ENCODE assay signal across 9 mouse cellular contexts in the genomic region with DNA sequence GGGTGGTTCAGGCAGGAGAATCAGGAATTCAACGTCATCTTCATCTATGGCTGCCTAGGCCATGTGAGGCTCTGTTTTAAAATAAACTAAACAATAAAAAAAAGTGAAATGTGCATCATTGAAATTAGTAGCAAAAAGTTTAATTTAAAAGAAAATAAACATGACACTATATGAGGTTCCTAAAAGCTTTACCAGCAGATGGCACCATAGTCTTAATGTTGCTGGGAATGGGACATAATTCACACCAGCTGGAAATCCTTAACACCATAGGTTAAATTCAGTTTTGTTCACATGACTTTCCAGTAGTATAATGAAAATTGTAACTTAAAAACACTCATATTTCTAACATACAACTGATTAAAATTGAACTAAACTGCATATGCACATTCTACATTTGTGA.
A peak's percentile ranks its signal among the peaks of the same experiment; 100 is the strongest.
DNase-seq lines count a peak whose midpoint lies in the region.
"Had no signal": no experiment of that assay in that cellular context is flagged by ENCODE, and none has a peak within 500 bp of the region (broad histone marks: within the 10 kb centered on the region; RNA-seq: fewer than 3 reads in every experiment).

No protein-coding gene starts in this region.

- peak; percentile 22 for DNase-seq in kidney, postnatal 14 days
- no peak for DNase-seq in kidney, postnatal 10 days
- DNase-seq in ES-CJ7 (ENCODE audit: low read depth, low spot score) = peak; percentile 35
- DNase-seq in adipocyte (ENCODE audit: low spot score) = peak; percentile 47
- DNase-seq in induced T-regulatory cell, adult 2 months (ENCODE audit: low read depth) = peak; percentile 0
- DNase-seq in spleen, adult 12 weeks (ENCODE audit: low spot score) = no peak
- no peak for DNase-seq in heart, adult 8-10 months (ENCODE audit: low spot score)
- DNase-seq: adrenal gland, adult 8-10 months; thymus, adult 2 months had no signal

Comparison
In these comparisons a context has a peak if more than half of its experiments do, and no peak if none do; other contexts are left out.
1. DNase-seq: peak in kidney, postnatal 14 days (single experiment), ES-CJ7 (single experiment), adipocyte (single experiment) and induced T-regulatory cell, adult 2 months (single experiment); none in kidney, postnatal 10 days (single experiment), spleen, adult 12 weeks (single experiment) and heart, adult 8-10 months (single experiment).